Comparison of ENCODE assay signal across 8 mouse cellular contexts in genomic region chr2:154390180-154390964, GRCm38 (mm10). TPM values are rescaled to one million over a fixed set of nuclear protein-coding genes. Genes with fewer than 3 reads are reported as not detected.
DNase-seq lines count a peak whose midpoint lies in the region; ATAC-seq lines count a peak whose summit lies in the region.

No protein-coding gene starts in this region.

- no peaks in the 10 kb centered on the region for H3K36me3 ChIP-seq in hindbrain, embryonic 15.5 days
- H3K36me3 ChIP-seq in hindbrain, embryonic 11.5 days (ENCODE audit: control insufficient read depth, insufficient read depth, low read length): no peaks in the 10 kb centered on the region
- H3K36me3 ChIP-seq in heart, embryonic 10.5 days: peaks cover 15% of the 10 kb centered on the region; the same call in 1 of the 2 replicates
- H3K36me3 ChIP-seq in forebrain, embryonic 12.5 days (replicated peaks): no peaks in the 10 kb centered on the region

- H3K27ac ChIP-seq in hindbrain, embryonic 15.5 days (replicated peaks): no peak overlapping the region
- H3K27ac ChIP-seq in hindbrain, embryonic 11.5 days (ENCODE audit: low read depth, low read length): no peak overlapping the region
- H3K27ac ChIP-seq in brown adipose tissue, adult 24 weeks (replicated peaks; ENCODE audit: low read depth, low read length): peak overlapping the region; percentile 84
- peak overlapping the region; percentile 86 for H3K27ac ChIP-seq in heart, embryonic 10.5 days
- no peak overlapping the region for H3K27ac ChIP-seq in forebrain, embryonic 12.5 days

- 0 out of 2 replicates have a peak, but pooled peaks have one; percentile 38 for ATAC-seq in hindbrain, embryonic 15.5 days (ENCODE audit: low FRiP score, low read depth)
- no peak for ATAC-seq in hindbrain, embryonic 11.5 days (ENCODE audit: low FRiP score)
- ATAC-seq in megakaryocyte-erythroid progenitor cell, adult 5-6 weeks (replicated peaks; ENCODE audit: low FRiP score, low TSS enrichment, poor library complexity, severe bottlenecking): 0 out of 2 replicates have a peak, but pooled peaks have one; percentile 4
- no peak for ATAC-seq in forebrain, embryonic 12.5 days (ENCODE audit: low FRiP score)

- no peak overlapping the region for H3K4me2 ChIP-seq in hindbrain, embryonic 15.5 days
- H3K4me2 ChIP-seq in hindbrain, embryonic 11.5 days (replicated peaks; ENCODE audit: low read depth, low read length): no peak overlapping the region
- no peak overlapping the region for H3K4me2 ChIP-seq in forebrain, embryonic 12.5 days

- no peak overlapping the region for H3K4me3 ChIP-seq in hindbrain, embryonic 15.5 days
- no peak overlapping the region for H3K4me3 ChIP-seq in hindbrain, embryonic 11.5 days (ENCODE audit: low read depth, low read length)
- H3K4me3 ChIP-seq in brown adipose tissue, adult 24 weeks (ENCODE audit: insufficient read depth, low read depth, low read length): no peak overlapping the region
- no peak overlapping the region for H3K4me3 ChIP-seq in heart, embryonic 10.5 days
- no peak overlapping the region for H3K4me3 ChIP-seq in forebrain, embryonic 12.5 days (replicated peaks)

- WGBS in hindbrain, embryonic 15.5 days: 81% methylated on average over 11 of the region's 11 CpGs
- whole genome bisulfite sequencing in hindbrain, embryonic 11.5 days: 86% methylated on average over 11 of the region's 11 CpGs
- 34% methylated on average over 11 of the region's 11 CpGs for WGBS in heart, embryonic 10.5 days
- WGBS in forebrain, embryonic 12.5 days: 89% methylated on average over 11 of the region's 11 CpGs

- H3K4me1 ChIP-seq in hindbrain, embryonic 15.5 days (replicated peaks): no peaks in the 10 kb centered on the region
- H3K4me1 ChIP-seq in hindbrain, embryonic 11.5 days (replicated peaks; ENCODE audit: control insufficient read depth, insufficient read depth, low read length): no peaks in the 10 kb centered on the region
- H3K4me1 ChIP-seq in brown adipose tissue, adult 24 weeks (ENCODE audit: control insufficient read depth, insufficient read depth, insufficient read length, low read length): peaks cover 3% of the 10 kb centered on the region; the same call in 1 of the 2 replicates
- peaks cover 21% of the 10 kb centered on the region for H3K4me1 ChIP-seq in heart, embryonic 10.5 days
- H3K4me1 ChIP-seq in forebrain, embryonic 12.5 days: no peaks in the 10 kb centered on the region

- no peak for DNase-seq in hindbrain, embryonic 11.5 days (ENCODE audit: low spot score)
- DNase-seq in heart, embryonic 10.5 days (ENCODE audit: low spot score): peak; percentile 96
- peak; percentile 96 for DNase-seq in kidney, postnatal 14 days
- no peak for DNase-seq in thymus, postnatal 36 days

- no peaks in the 10 kb centered on the region for H3K27me3 ChIP-seq in hindbrain, embryonic 15.5 days
- H3K27me3 ChIP-seq in hindbrain, embryonic 11.5 days (ENCODE audit: control insufficient read depth, insufficient read depth, low read length): no peaks in the 10 kb centered on the region
- H3K27me3 ChIP-seq in heart, embryonic 10.5 days (ENCODE audit: insufficient read depth, poor library complexity, severe bottlenecking): no peaks in the 10 kb centered on the region
- no peaks in the 10 kb centered on the region for H3K27me3 ChIP-seq in forebrain, embryonic 12.5 days

- no peaks in the 10 kb centered on the region for H3K9me3 ChIP-seq in hindbrain, embryonic 15.5 days
- no peaks in the 10 kb centered on the region for H3K9me3 ChIP-seq in hindbrain, embryonic 11.5 days (ENCODE audit: control insufficient read depth, low read length)
- no peaks in the 10 kb centered on the region for H3K9me3 ChIP-seq in heart, embryonic 10.5 days
- H3K9me3 ChIP-seq in forebrain, embryonic 12.5 days: no peaks in the 10 kb centered on the region

- H3K9ac ChIP-seq in hindbrain, embryonic 15.5 days: no peak overlapping the region
- no peak overlapping the region for H3K9ac ChIP-seq in hindbrain, embryonic 11.5 days (ENCODE audit: low read depth, low read length)
- no peak overlapping the region for H3K9ac ChIP-seq in forebrain, embryonic 12.5 days

RNA-seq across cellular contexts. Expression of gene Snta1, which starts 17.5 kb away (rescaled TPM):
- polyA plus RNA-seq in hindbrain, embryonic 15.5 days (2015; fragmentation: Nextera tagmentation; extraction: Ambion mirVana): 13.0 and 13.7 TPM in 2 replicates
- polyA plus RNA-seq in hindbrain, embryonic 11.5 days (2014; fragmentation: Nextera tagmentation; extraction: Ambion mirVana): 2.1 TPM in 2 replicates
- 17.1 and 29.6 TPM in 2 replicates for polyA plus RNA-seq in brown adipose tissue, adult 24 weeks (2012; ENCODE audit: insufficient read depth, insufficient read length, missing spikeins)
- polyA plus RNA-seq in heart, embryonic 10.5 days (2016; fragmentation: Nextera tagmentation; extraction: Ambion mirVana): 28.1 and 42.0 TPM in 2 replicates
- 0.27 and 1.5 TPM in 2 replicates for total RNA-seq in megakaryocyte-erythroid progenitor cell, adult 5-6 weeks (2014; fragmentation: Nextera tagmentation)
- 0.76 TPM in 1 of 2 replicates, not detected in the other for total RNA-seq in megakaryocyte-erythroid progenitor cell, adult 5-6 weeks (2017)
- 3.9 and 4.2 TPM in 2 replicates for polyA plus RNA-seq in forebrain, embryonic 12.5 days (2016; fragmentation: Nextera tagmentation; extraction: Ambion mirVana)

RNA-seq across cellular contexts. Expression of gene Cdk5rap1, which starts 17.6 kb away (rescaled TPM):
- polyA plus RNA-seq in hindbrain, embryonic 15.5 days (2015; fragmentation: Nextera tagmentation; extraction: Ambion mirVana): 12.8 and 13.2 TPM in 2 replicates
- 13.2 and 15.8 TPM in 2 replicates for polyA plus RNA-seq in hindbrain, embryonic 11.5 days (2014; fragmentation: Nextera tagmentation; extraction: Ambion mirVana)
- polyA plus RNA-seq in brown adipose tissue, adult 24 weeks (2012; ENCODE audit: insufficient read depth, insufficient read length, missing spikeins): 7.1 and 12.7 TPM in 2 replicates
- polyA plus RNA-seq in heart, embryonic 10.5 days (2016; fragmentation: Nextera tagmentation; extraction: Ambion mirVana): 15.7 and 18.7 TPM in 2 replicates
- total RNA-seq in megakaryocyte-erythroid progenitor cell, adult 5-6 weeks (2014; fragmentation: Nextera tagmentation): 18.8 and 27.3 TPM in 2 replicates
- 22.9 and 27.9 TPM in 2 replicates for total RNA-seq in megakaryocyte-erythroid progenitor cell, adult 5-6 weeks (2017)
- polyA plus RNA-seq in forebrain, embryonic 12.5 days (2016; fragmentation: Nextera tagmentation; extraction: Ambion mirVana): 12.8 and 15.2 TPM in 2 replicates

RNA-seq across cellular contexts. Expression of gene Cbfa2t2, which starts 45.9 kb away (rescaled TPM):
- 48.0 and 50.8 TPM in 2 replicates for polyA plus RNA-seq in hindbrain, embryonic 15.5 days (2015; fragmentation: Nextera tagmentation; extraction: Ambion mirVana)
- 68.2 and 71.5 TPM in 2 replicates for polyA plus RNA-seq in hindbrain, embryonic 11.5 days (2014; fragmentation: Nextera tagmentation; extraction: Ambion mirVana)
- 6.9 and 7.9 TPM in 2 replicates for polyA plus RNA-seq in brown adipose tissue, adult 24 weeks (2012; ENCODE audit: insufficient read depth, insufficient read length, missing spikeins)
- 37.3 and 44.6 TPM in 2 replicates for polyA plus RNA-seq in heart, embryonic 10.5 days (2016; fragmentation: Nextera tagmentation; extraction: Ambion mirVana)
- 17.0 and 20.8 TPM in 2 replicates for total RNA-seq in megakaryocyte-erythroid progenitor cell, adult 5-6 weeks (2014; fragmentation: Nextera tagmentation)
- total RNA-seq in megakaryocyte-erythroid progenitor cell, adult 5-6 weeks (2017): 10.4 and 18.8 TPM in 2 replicates
- 75.6 and 84.0 TPM in 2 replicates for polyA plus RNA-seq in forebrain, embryonic 12.5 days (2016; fragmentation: Nextera tagmentation; extraction: Ambion mirVana)

Comparison
In these comparisons a context has a peak if more than half of its experiments do, and no peak if none do; other contexts are left out.
1. ATAC-seq: peak in hindbrain, embryonic 15.5 days (single experiment) and megakaryocyte-erythroid progenitor cell, adult 5-6 weeks (single experiment); none in hindbrain, embryonic 11.5 days (single experiment) and forebrain, embryonic 12.5 days (single experiment).
2. H3K27ac ChIP-seq: peak in brown adipose tissue, adult 24 weeks (single experiment) and heart, embryonic 10.5 days (single experiment); none in hindbrain, embryonic 15.5 days (single experiment), hindbrain, embryonic 11.5 days (single experiment) and forebrain, embryonic 12.5 days (single experiment).
3. DNase-seq: peak in heart, embryonic 10.5 days (single experiment) and kidney, postnatal 14 days (single experiment); none in hindbrain, embryonic 11.5 days (single experiment) and thymus, postnatal 36 days (0 of 2).